Mouse (Mus musculus): ENCODE results near the gene Slc9a9. TPM values are rescaled to one million over a fixed set of nuclear protein-coding genes. Genes with fewer than 3 reads are reported as not detected.

Gene Slc9a9
- total RNA-seq, 2 experiments from 2014 or later, result 2.9 to 3.0 TPM

DNA sequence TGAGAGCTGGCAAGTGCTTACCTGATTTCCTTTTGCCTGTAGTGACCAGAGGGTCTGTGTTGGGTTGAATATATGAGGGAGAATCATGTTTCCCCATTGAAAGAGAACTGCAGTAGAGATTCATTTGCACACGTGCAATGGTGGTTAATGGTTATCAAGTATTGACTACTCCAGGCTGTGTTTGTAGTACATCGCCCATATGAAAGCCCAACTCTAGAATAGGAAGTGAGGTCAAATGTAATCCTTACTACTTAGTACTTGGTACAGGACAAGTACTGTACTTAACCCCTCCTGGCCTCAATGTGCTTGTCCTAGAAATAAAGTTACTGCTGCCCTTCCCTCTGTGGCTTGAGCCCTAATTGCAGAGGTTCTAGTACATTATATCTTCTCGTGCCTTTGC lies 508.5 kb downstream of the Slc9a9 start:
- no peak for ATAC-seq (replicated peaks; ENCODE audit: low FRiP score, low TSS enrichment, poor library complexity, severe bottlenecking)

DNA sequence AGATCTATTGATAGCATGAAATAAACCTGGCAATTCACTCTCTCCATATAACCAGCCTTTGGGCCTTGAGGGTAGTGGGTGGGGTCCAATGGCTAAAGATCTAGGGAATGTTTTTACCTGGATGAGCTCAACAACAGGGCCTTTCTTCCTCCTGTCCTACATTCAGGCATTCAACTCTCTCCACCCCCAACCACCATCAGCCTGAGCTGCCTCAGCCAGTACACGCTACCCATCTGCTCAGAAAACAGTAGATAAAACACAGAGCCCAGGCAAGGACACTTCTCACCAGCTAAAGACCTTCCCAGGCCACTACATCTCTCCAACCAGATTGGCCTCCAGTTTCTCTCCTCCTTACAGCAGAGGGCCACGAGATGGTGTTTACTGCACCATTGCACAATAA lies 510.3 kb downstream of the Slc9a9 start:
- no peak for ATAC-seq (replicated peaks; ENCODE audit: low FRiP score, low TSS enrichment, poor library complexity, severe bottlenecking)

DNA sequence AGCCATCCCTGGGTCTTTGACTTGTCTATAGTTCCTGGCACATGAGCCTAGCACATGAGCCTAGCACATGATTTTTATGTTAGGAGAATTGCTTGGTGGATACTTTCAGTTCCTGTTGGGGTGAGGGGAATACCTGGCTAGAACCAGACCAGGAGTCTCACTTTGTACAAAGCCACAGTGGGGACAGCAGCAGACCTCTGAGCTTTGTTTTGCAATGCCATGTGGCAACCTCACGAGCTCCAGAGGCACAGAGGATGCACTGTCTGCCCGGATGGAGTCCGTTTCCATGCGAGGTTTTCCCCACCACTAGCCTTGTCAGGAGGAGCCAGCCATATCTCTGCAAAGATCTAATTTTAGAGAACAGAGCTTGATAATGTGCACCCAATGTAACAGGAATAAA lies 510.9 kb downstream of the Slc9a9 start:
- ATAC-seq (replicated peaks; ENCODE audit: low FRiP score, low TSS enrichment, poor library complexity, severe bottlenecking), result no peak

DNA sequence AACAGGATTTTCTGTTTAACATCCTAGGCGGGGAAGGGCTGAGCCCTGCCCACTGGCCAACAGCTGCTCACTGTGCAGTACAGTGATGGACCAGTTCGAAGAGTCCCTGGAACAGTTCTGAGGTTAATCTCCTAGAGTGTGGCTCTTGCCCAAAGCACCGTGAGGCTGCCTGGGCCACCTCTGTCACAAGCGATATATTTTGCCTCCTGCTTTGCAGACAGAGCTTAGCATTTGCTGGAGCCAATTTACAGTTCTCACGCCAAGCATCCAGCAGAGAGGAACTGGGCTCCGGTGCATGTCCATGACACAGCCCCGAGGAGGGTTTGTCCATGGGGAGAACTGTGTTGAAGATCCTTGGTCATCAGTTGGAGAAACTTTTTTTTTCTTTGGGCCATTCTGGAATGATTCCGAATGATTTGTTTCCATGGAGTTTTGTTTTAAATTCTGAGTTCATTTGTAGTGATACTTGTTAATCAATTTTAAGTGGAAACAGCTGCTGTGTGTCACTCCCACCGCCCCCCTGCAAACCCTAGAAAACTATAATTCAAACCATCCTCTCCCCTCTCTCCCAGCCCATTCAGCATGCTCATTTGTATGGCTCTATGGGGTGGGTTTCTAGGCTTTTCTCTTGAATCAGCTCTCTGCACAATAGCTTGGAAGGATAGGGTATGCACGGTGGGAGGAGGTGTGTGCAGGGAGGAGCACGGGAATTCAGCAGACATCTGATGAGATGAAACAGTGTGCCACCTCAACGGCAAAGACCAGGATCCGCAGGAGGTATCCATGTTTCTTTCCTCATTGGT lies 511.7 kb downstream of the Slc9a9 start:
- ATAC-seq (replicated peaks; ENCODE audit: low FRiP score, low TSS enrichment, poor library complexity, severe bottlenecking), result no peak

DNA sequence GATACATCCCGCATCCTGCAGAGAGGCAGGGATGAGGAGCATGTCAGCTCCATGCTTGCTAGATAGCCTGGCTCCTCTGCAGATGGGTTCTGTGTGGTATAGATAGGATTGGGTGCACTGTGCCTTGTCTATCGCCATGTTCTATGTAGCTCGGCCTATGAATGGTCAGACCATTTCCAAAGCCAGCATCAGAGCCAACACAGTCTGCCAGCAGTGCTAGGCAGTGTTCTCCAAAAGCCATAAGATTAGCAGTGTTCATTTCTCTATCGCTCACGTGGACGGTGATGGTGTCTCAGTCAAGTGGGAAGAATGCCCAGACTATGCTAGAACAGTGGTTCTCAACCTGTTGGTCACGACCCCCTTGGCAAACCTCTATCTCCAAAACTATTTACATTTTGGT lies 512.6 kb downstream of the Slc9a9 start:
- no peak for ATAC-seq (replicated peaks; ENCODE audit: low FRiP score, low TSS enrichment, poor library complexity, severe bottlenecking)

DNA sequence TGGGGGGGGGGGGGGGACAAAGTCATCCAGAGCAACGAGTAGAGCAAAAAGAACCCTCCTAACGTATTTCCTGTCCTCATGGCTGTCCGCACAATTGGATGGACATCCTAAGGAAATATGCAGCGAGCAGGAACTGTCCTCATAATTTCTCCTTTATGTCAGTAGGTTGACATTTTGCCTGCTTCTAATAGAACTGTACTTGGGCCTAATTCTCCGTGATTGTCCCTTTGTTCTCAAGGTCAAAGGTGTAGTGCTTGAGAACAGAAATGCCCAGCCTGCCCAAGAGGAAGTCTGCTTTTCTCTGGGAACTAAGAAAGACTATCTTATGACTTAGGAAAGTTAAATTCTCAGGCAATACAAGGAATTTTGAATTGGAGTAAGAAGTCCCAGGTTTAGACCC lies 514.7 kb downstream of the Slc9a9 start:
- ATAC-seq (replicated peaks; ENCODE audit: low FRiP score, low TSS enrichment, poor library complexity, severe bottlenecking), result no peak

DNA sequence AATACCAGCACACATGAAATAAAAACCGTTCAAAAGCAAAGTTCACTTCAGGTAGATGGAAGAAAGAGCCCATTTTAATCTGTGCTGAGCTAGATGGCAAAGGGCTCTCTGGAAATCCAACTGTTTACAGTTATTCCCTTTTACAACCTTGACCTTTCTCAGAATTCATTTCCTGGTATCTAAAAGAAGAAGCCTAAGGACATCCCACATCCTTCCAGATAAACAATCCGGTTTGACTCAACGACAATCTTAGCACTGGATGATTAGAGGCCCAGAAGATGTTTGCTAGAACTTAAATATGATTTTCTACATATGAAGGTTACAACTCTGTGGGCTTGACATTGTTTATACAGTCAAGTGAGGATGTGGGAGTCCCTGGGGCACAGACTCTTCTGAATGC lies 516.1 kb downstream of the Slc9a9 start:
- ATAC-seq (replicated peaks; ENCODE audit: low FRiP score, low TSS enrichment, poor library complexity, severe bottlenecking), result no peak

DNA sequence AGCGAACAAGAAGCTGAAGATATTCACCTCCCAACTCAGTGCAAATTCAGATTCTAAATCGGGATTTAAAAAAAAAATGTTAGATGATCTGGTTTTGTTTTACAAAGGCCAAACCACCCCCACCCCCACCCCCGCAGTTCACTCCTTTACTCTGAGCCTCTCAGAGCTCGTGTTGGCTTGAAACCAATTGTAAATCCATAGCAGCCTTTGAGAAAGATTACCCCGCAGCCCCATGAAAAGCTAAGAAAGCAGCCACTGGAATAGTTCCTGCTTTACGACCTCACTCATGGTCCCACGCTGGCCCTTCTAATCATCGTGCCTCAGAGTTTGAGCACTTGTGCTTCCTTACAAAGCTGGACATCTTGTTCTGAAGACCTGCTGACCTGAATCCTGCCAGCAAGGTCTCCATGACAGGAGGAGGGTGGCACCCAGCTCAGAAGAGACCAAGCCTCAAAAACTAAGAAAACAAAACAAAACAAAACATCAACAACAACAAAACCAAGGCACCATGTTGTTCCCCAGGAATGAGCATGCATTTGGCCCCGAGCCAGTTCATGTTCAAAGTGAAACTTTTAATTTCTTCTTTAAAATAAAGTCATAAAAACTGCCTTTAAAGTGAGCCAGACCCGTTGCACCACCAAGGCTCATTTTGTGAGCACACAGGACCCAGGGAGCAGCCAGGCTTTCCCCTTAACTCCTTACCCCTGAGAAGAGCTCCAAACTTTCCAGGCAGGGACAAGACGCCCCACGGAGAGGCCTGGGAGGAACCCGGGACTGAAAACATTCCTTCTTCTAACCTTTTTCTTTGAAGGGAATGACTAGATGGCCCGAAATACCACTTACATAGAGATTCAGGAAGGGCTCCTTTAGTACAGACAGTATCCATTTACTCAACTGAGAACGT lies 516.9 kb downstream of the Slc9a9 start:
- no peak for ATAC-seq (replicated peaks; ENCODE audit: low FRiP score, low TSS enrichment, poor library complexity, severe bottlenecking)

DNA sequence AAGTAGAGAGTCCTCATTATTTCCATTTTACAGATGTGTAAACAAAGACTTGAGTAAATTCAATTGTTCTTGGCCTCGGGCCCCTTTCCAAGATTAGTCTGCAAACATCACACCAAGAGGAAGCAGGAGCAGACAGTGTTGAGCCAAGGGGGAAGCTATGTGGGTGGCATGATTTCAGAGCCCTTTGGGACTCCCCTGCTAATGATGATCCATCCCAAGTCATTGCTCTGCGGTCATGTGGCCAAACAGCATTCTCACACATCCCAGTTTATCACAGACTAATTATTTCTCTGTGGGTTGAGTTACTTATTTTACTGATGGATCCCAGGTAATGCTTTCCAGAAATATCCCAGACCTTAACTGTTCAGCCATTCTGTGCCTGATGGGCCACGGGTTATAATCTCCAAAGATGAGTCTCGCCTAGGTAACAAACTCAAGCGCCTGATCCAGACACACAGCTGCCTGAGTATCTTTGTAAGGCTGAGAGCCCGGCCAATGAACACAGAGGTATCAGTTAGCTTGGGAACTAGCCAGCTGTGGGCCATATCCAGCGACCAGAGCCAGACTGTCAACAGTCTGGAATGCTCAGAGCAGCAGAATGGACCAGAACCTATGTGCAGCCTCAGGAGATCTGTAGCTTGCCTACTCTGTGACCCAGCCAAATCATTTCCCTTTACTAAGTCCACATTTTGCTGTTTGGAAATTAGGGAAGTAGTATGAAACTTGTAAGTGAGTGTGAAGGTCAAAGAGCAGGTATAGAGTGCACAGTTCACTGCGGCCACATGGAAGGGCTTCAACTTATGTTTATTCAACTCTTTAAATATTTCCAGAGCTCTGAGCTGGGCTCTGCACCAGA lies 518.9 kb downstream of the Slc9a9 start:
- no peak for ATAC-seq (replicated peaks; ENCODE audit: low FRiP score, low TSS enrichment, poor library complexity, severe bottlenecking)

DNA sequence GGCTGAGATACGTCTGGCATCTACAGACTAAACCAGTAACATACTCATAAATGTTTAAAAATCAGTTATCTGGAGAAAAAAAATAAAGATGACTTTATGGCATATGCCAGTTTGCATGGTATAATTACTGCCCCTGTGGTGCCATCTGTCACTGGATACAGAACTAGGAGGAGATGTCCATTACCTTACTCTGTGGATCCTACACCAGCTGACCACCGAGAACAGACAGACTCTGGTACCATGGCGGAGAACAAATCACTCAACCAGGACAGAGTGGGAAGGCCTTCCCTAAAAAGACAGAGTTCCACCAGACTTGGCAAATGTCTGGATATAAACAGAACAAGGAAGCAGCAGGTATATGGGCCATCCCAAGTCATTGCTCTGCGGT lies 519.5 kb downstream of the Slc9a9 start:
- no peak for ATAC-seq (replicated peaks; ENCODE audit: low FRiP score, low TSS enrichment, poor library complexity, severe bottlenecking)

DNA sequence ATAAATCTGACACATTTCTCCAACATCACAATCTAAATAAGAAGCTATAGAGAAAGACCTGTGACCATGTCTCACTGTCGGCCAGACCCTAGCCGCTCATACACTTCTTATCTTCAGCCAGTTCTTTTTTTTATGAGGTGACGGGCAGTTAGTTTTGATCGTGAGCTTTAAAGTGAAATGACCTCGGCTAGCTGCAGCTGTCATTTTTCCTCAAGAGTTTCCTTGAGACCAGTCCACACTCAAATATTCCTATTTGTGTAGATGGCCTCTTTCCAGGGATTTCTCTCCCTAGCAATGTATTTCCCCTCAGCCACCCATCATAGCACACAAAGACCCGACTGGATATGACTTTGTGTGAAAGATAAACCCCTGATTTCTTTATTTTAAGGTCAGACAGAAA lies 521.7 kb downstream of the Slc9a9 start:
- no peak for ATAC-seq (replicated peaks; ENCODE audit: low FRiP score, low TSS enrichment, poor library complexity, severe bottlenecking)

DNA sequence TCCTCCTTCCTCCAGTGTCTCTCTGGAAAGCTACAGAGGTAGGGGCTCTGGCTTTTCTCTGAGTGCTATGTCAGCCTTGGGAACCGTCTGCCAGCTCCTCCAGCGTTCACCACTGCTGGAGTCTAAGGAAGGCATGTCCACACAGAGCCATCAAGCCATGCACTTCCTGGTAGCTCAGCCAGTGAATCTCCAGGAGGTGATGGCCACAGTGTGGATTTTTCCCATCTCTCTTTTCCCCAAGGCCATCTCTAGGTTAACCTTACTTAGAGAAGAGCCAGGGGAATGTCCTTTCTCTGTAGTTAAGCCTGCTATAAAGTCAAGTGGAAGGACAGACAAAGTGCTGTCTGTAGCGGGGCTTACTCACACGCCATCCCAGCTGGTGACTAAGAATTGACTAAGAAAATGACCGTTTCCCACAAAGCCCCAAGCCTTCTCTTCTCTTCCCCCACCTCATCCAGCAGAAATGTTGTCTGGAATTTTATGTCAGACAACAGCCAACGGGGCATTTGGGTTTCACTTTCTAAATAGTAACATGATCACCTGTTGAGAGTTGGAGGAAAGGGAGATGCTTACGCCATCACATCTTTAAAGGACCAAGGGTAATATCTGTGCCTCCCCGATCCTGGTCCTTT lies 523.3 kb downstream of the Slc9a9 start:
- no peak for ATAC-seq (replicated peaks; ENCODE audit: low FRiP score, low TSS enrichment, poor library complexity, severe bottlenecking)

DNA sequence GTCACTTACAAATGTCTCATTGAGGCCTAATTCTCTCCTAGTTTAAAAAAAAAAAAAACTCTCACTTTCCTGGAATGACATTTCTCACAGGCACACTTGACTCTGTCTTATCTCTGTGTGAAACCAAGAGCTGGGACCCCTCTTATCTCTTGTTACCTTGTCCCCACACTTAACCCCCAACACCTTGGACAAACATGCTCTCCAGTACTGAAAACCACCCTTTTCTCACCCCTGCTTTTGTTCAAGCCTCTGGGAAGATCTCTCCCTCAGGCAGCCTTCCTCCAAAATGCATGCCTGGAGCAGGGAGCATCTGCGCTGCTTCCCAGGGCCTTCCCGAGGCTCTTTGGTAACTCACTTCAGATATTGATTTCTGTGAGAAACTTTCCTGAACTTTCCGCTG lies 524.0 kb downstream of the Slc9a9 start:
- no peak for ATAC-seq (replicated peaks; ENCODE audit: low FRiP score, low TSS enrichment, poor library complexity, severe bottlenecking)

DNA sequence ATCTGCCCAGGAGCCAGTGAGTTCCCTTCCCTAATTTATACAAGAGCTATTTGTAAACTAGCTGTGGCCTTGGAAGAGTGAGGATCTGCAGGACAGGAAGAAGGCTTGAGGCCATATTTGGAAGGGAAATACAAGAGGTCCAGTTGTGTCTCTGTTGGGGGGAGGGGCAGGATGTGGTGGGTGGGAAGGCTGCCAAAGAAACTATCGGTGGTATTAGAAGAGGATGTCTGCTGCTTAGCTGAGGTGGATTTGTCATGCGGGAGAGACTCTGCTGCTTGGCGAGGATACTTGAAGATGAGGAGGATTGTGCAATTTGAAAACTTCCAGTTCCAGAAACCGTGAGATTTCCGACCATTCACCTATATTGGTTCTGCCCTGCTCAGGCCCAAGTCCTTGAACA lies 524.4 kb downstream of the Slc9a9 start:
- ATAC-seq (replicated peaks; ENCODE audit: low FRiP score, low TSS enrichment, poor library complexity, severe bottlenecking), result no peak

DNA sequence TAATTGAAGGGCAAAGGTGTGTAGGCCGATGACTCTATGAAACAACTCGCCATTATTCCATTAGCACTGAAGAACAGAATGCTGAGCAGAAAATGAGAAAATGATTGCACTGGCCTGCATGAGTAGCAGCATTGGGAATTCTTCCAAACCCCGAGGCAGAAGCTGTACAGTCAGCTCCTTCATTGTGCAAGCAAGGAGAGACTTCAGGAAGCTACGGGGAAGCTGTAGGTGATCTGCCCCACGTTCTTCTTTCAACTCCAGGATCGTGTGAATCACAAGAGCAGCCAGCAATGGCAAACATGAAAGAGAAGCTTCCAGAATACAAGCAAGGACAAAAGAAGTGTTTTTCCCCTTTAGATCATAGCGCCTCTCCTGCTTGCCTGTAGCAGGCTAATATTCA lies 538.0 kb downstream of the Slc9a9 start:
- no peak for ATAC-seq (replicated peaks; ENCODE audit: low FRiP score, low TSS enrichment, poor library complexity, severe bottlenecking)

DNA sequence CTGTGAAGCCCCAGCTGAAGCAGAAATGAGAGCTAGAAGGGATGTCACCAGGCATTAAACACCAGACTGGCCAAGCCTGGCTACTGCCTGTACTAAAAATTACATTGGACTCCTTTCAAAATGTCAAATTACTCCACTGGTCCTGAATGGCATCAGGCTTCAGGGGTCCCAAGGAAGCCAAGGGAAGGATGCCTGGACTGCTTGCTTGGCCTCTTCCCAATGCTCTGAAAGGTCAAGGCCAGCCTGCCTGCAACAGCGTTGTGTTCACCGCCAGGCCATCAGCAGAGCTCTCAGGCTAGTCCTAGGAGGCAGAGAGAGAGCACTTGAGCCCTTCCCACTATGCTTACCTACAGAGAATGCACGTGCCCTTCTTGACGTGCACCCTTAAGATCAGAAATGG lies 539.0 kb downstream of the Slc9a9 start:
- ATAC-seq (replicated peaks; ENCODE audit: low FRiP score, low TSS enrichment, poor library complexity, severe bottlenecking), result no peak

DNA sequence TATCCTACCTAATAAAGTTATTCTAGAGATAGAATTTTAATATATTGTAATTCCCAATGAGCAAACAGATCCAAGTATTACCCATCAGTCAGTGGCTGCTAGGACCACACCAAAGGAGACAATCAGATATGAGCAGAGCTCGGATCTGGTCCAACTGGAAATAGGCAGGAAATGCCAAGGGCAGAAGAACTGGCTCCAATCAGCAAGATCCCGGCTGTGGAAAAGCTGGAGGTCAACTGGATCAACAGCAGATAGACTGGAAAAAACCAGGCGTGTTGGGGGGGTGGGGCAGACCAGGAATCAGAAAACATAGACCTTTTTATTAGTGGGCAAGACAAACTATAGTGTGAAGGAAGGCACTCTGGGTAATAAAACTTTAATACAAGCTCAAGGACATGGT lies 550.3 kb downstream of the Slc9a9 start:
- no peak for ATAC-seq (replicated peaks; ENCODE audit: low FRiP score, low TSS enrichment, poor library complexity, severe bottlenecking)

DNA sequence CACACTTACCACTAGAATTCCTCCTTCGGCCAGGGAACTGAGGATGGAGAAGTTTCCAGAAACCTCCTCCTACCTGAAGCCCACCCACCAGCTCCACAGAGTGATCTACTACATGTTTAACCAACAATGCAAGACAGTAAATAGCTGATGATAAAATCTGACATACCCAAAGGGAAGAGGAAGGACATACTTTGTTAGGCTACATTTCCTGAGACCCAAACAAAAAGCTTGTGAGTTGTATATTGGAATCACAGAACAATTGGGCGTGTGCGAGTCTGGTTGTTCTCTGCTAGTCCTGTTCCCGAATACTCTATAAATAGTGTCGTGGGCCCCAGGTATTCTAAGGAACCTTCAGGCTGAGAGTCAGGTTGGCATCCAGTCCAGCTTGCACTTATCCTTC lies 551.6 kb downstream of the Slc9a9 start:
- ATAC-seq (replicated peaks; ENCODE audit: low FRiP score, low TSS enrichment, poor library complexity, severe bottlenecking), result no peak

DNA sequence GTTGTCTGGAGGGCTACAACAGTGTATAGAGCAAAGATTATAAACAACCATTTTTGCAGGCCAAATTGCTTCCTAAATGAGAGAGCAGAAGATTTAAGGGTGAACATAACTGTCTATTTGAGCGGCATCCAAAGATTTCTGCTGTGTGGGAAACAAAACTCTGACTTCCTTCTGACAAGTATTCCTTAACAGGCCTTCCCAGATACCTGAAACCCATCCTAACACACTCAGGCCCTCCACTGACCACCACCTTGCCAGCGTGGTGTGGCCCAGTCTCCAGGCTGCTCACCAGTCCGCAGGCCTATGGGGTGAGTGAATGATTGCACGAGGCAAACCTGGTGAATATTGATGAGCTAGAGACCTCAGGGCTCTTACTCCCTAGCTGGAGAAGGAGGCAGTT lies 557.3 kb downstream of the Slc9a9 start:
- no peak for ATAC-seq (replicated peaks; ENCODE audit: low FRiP score, low TSS enrichment, poor library complexity, severe bottlenecking)

DNA sequence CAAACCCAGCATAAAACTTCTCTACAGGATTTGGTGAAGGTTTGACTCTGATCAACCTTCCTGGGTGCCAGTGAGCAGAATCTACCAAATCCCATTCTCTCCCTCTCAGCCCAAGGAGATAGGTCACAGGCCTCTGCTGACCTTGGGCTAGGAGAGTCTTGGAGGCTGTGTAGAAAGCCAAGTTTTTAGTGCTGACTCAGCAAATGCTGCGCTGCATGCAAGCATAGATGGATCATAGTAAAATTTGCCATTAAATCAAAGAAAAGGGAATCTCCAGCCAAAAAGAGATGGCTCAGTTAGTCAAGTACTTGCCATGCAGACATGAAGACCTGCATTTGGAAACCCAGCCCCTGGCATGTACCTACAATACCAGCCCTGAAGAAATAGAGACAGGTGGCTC lies 558.4 kb downstream of the Slc9a9 start:
- no peak for ATAC-seq (replicated peaks; ENCODE audit: low FRiP score, low TSS enrichment, poor library complexity, severe bottlenecking)
